Mouse (Mus musculus) intestine, postnatal 0 days (tissue): ENCODE data around the gene E2f4. TPM values are rescaled to one million over a fixed set of nuclear protein-coding genes. Genes with fewer than 3 reads are reported as not detected.
A peak's percentile ranks its signal among the peaks of the same experiment; 100 is the strongest.

Source experiments
- ATAC-seq: fragments of 200-750 bp; cut with Nextera tagmentation; 2 replicates; pipeline ENCODE4 v1.8.0; 2017; ENCODE audit warnings: mild to moderate bottlenecking, moderate TSS enrichment, moderate library complexity
- H3K27ac ChIP-seq: fragments of 300-500 bp; sonication (generic); 2 replicates; pipeline ENCODE4 v1.5.1; 2014; ENCODE audit warnings: mild to moderate bottlenecking, low read depth, low read length, moderate library complexity
- H3K27me3 ChIP-seq: fragments of 300-500 bp; sonication (generic); replicated peaks from 2 replicates; pipeline ENCODE4 v1.6.1; 2014; ENCODE audit warnings: low read length, mixed read lengths; ENCODE audit not compliant: control insufficient read depth, insufficient read depth
- H3K36me3 ChIP-seq: fragments of 300-500 bp; sonication (generic); 2 replicates; pipeline ENCODE4 v1.6.1; 2014; ENCODE audit warnings: mild to moderate bottlenecking, moderate library complexity; ENCODE audit not compliant: control insufficient read depth, insufficient read depth
- H3K4me1 ChIP-seq: fragments of 300-500 bp; sonication (generic); replicated peaks from 2 replicates; pipeline ENCODE4 v1.6.1; 2014; ENCODE audit warnings: antibody characterized with exemption, low read length, mixed read lengths; ENCODE audit not compliant: control insufficient read depth, insufficient read depth
- H3K4me2 ChIP-seq: fragments of 300-500 bp; sonication (generic); replicated peaks from 2 replicates; pipeline ENCODE4 v1.6.1; 2014; ENCODE audit warnings: low read depth, mild to moderate bottlenecking, moderate library complexity
- H3K4me3 ChIP-seq: fragments of 300-500 bp; sonication (generic); 2 replicates; pipeline ENCODE4 v1.5.1; 2014; ENCODE audit warnings: low read depth, low read length
- H3K9ac ChIP-seq: fragments of 300-500 bp; sonication (generic); 2 replicates; pipeline ENCODE4 v1.6.1; 2014; ENCODE audit warnings: mild to moderate bottlenecking, low read depth, low read length
- H3K9me3 ChIP-seq: fragments of 300-500 bp; sonication (generic); 2 replicates; pipeline ENCODE4 v1.6.1; 2016; ENCODE audit warnings: mixed run types; ENCODE audit not compliant: control insufficient read depth
- CTCF ChIP-seq: sonication (generic); IDR thresholded peaks from 2 replicates; pipeline ENCODE4 v1.5.1; 2016; ENCODE audit warnings: low read depth, mild to moderate bottlenecking, control low read depth, antibody characterized with exemption, moderate library complexity
- WGBS: fragments of 180-500 bp; shearing (Covaris S2); extraction: QIAGEN DNeasy Blood & Tissue Kit; methylation state at CpG from one replicate; pipeline ENCODE4 v1.1.7; 2014; 5-methylcytosine and 5-hydroxymethylcytosine counted together
- polyA plus RNA-seq: library from polyadenylated mRNA; unstranded; fragments of >200 nt; fragmentation: Nextera tagmentation; extraction: Ambion mirVana; gene quantifications from 2 replicates; pipeline ENCODE4 v1.2.1, GENCODE M21; 2015

E2f4 gene
- polyA plus RNA-seq, 1 experiment from 2014 or later: 42.0 TPM

GRCm38 (mm10) chr8:105295256-105295655, 2.2 kb upstream of the E2f4 start:
- peaks cover 6% of the 10 kb centered on the region for H3K27me3 ChIP-seq
- no peak overlapping the region for H3K27ac ChIP-seq
- WGBS: 66% methylated on average over 11 of the region's 11 CpGs
- no peaks in the 10 kb centered on the region for H3K9me3 ChIP-seq
- peaks cover 5% of the 10 kb centered on the region; the same call in 1 of the 2 replicates for H3K36me3 ChIP-seq
- ATAC-seq: no peak
- peak overlapping the region; percentile 33; the same call in 1 of the 2 replicates for H3K4me2 ChIP-seq
- H3K4me1 ChIP-seq: peaks cover 7% of the 10 kb centered on the region
- no peak overlapping the region for H3K4me3 ChIP-seq
- H3K9ac ChIP-seq: no peak overlapping the region
- no peak for TF ChIP-seq CTCF

DNA sequence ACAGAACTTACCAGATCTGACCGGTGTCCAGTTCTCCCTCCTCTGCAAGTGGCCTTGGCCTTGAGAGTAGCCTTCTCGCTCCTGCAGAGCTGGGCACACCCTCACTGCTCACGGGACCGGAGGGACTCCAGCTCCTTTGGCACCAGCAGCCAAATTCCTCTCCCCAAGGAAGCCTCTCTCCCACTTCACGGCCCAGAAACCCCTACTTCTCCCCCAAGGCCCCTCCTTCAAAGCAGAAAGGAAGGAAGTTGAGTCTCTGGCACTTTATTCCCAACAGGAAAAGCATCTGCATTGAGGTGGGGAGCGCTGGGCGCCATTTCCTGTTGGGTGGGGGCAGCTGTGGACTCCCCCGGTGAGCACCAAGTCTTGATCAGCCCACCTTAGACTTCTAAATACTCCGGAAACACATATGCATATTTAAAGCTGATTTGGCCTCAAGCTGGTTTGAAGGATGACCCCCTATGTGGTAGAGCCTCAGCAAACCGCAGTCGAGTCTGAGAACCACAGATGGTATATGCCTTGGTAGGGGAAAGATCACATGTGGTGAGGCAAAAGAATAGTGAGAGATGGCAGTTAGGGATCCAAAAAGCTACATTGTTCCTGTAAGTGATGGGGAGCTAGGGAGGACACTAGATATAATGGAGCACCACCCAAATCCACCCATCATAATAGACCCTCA, 1.4 kb upstream of the E2f4 start, which contains the start of gene Exoc3l:
TSS of gene Exoc3l (minus strand) at position 207 of the 679 bp plus-strand sequence.
- Histone ChIP-seq H3K27me3 (no peaks in the 10 kb centered on the region), H3K9me3 (no peaks in the 10 kb centered on the region), H3K4me2 (peak within 1 kb of the TSS; percentile 85), H3K9ac (no peak within 1 kb of the TSS), H3K27ac (no peak within 1 kb of the TSS), H3K4me1 (peaks cover 2% of the 10 kb centered on the region; the same call in 1 of the 2 replicates), H3K36me3 (peaks cover 12% of the 10 kb centered on the region), H3K4me3 (peak within 1 kb of the TSS; percentile 95)
- no peak for TF ChIP-seq CTCF
- WGBS: 64% methylated on average over 11 of the region's 11 CpGs
- no peak for ATAC-seq

GRCm38 (mm10) chr8:105298351-105299252, 1.1 kb downstream of the E2f4 start:
- Histone ChIP-seq H3K27ac (0 out of 2 replicates have a peak overlapping the region, but pooled peaks have one; percentile 62), H3K36me3 (peaks cover 28% of the 10 kb centered on the region), H3K4me1 (peaks cover 2% of the 10 kb centered on the region; the same call in 1 of the 2 replicates), H3K4me2 (peak overlapping the region; percentile 85), H3K9me3 (no peaks in the 10 kb centered on the region), H3K4me3 (peak overlapping the region; percentile 95), H3K9ac (peak overlapping the region; percentile 84), H3K27me3 (no peaks in the 10 kb centered on the region)
- TF ChIP-seq CTCF: no peak
- WGBS: 42% methylated on average over 18 of the region's 18 CpGs
- ATAC-seq: no peak

- Histone ChIP-seq H3K9ac (no peak overlapping the region), H3K27me3 (no peaks in the 10 kb centered on the region), H3K9me3 (no peaks in the 10 kb centered on the region), H3K4me2 (no peak overlapping the region), H3K4me3 (no peak overlapping the region), H3K27ac (no peak overlapping the region), H3K36me3 (peaks cover 36% of the 10 kb centered on the region), H3K4me1 (peaks cover 2% of the 10 kb centered on the region)
- no peak for TF ChIP-seq CTCF
- no peak for ATAC-seq
- 73% methylated on average over 8 of the region's 8 CpGs for WGBS
Observed at GRCm38 (mm10) chr8:105299962-105300361, 2.5 kb downstream of the E2f4 start.

DNA sequence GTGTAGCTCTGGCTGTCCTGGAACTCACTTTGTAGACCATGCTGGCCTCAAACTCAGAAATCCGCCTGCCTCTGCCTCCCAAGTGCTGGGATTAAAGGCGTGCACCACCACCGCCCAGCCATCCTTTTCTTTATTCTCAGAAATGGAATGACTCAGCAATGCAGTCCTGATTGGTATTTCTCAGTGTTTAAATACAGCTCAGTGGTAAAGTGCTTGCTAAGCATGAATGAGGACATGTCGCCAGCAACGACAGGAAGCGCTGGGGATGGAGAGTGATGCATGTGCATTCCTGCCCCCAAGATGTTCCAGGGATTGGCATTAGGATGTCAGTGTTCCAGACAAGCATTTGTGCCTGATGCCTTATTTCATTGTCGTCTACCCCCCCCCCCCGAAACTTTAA, 5.9 kb downstream of the E2f4 start:
- no peaks in the 10 kb centered on the region for H3K9me3 ChIP-seq
- H3K27me3 ChIP-seq: no peaks in the 10 kb centered on the region
- ATAC-seq: no peak
- H3K4me1 ChIP-seq: peaks cover 6% of the 10 kb centered on the region; the same call in 1 of the 2 replicates
- no peak overlapping the region for H3K9ac ChIP-seq
- peaks cover 51% of the 10 kb centered on the region for H3K36me3 ChIP-seq
- no peak overlapping the region for H3K27ac ChIP-seq
- no peak overlapping the region for H3K4me3 ChIP-seq
- WGBS: 68% methylated on average over 8 of the region's 8 CpGs
- TF ChIP-seq CTCF: no peak
- no peak overlapping the region for H3K4me2 ChIP-seq

DNA sequence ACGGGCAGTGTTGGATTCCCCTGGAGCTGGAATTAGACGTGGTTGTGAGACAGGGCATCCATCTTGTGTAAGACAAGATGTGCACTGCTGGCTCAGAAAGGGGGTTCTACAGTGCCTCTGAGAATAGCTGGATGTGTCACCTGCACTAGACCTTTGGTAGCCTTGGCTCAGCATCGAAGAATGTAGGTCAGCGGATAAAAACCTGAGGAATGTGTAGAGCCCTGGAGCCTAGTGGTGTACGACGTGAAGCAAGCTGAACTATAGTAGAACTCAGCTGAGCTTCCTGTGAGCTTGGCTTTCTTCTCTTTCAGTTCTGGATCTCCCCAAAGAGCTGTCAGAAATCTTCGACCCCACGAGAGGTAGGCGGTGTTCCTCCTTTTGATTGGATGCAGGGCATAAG, 6.4 kb downstream of the E2f4 start:
- 73% methylated on average over 9 of the region's 9 CpGs for WGBS
- Histone ChIP-seq H3K4me3 (no peak overlapping the region), H3K27me3 (no peaks in the 10 kb centered on the region), H3K4me1 (peaks cover 4% of the 10 kb centered on the region; the same call in 1 of the 2 replicates), H3K27ac (peak overlapping the region; percentile 41; the same call in 1 of the 2 replicates), H3K4me2 (no peak overlapping the region), H3K9ac (no peak overlapping the region), H3K36me3 (peaks cover 56% of the 10 kb centered on the region), H3K9me3 (no peaks in the 10 kb centered on the region)
- no peak for TF ChIP-seq CTCF
- ATAC-seq: no peak
